Mouse (Mus musculus) limb, embryonic 10.5 days (tissue): Measurements from ENCODE around the gene Wdr24. TPM values are rescaled to one million over a fixed set of nuclear protein-coding genes. Genes with fewer than 3 reads are reported as not detected.

ENCODE experiments used
- DNase-seq: peaks from one replicate; pipeline ENCODE4 v3.0.0-alpha.2; 2017; ENCODE audit warnings: low spot score
- H3K27ac ChIP-seq: fragments of 300-500 bp; sonication (generic); 2 replicates; pipeline ENCODE4 v1.5.1; 2016; ENCODE audit warnings: mild to moderate bottlenecking
- H3K27me3 ChIP-seq: fragments of 300-500 bp; sonication (generic); 2 replicates; pipeline ENCODE4 v1.6.1; 2016; ENCODE audit warnings: low read depth, mild to moderate bottlenecking; ENCODE audit not compliant: poor library complexity, severe bottlenecking
- H3K36me3 ChIP-seq: fragments of 300-500 bp; sonication (generic); 2 replicates; pipeline ENCODE4 v1.6.1; 2016; ENCODE audit warnings: mild to moderate bottlenecking, moderate library complexity
- H3K4me1 ChIP-seq: fragments of 300-500 bp; sonication (generic); 2 replicates; pipeline ENCODE4 v1.6.1; 2016
- H3K4me3 ChIP-seq: fragments of 300-500 bp; sonication (generic); 2 replicates; pipeline ENCODE4 v1.5.1; 2016; ENCODE audit warnings: mild to moderate bottlenecking, moderate library complexity
- H3K9me3 ChIP-seq: fragments of 300-500 bp; sonication (generic); replicated peaks from 2 replicates; pipeline ENCODE4 v1.6.1; 2016; ENCODE audit warnings: mild to moderate bottlenecking
- WGBS: fragments of 180-500 bp; shearing (Covaris S2); methylation state at CpG from one replicate; pipeline ENCODE4 v1.1.7; 2016; 5-methylcytosine and 5-hydroxymethylcytosine counted together
- polyA plus RNA-seq: library from polyadenylated mRNA; unstranded; fragments of >200 nt; fragmentation: Nextera tagmentation; extraction: Ambion mirVana; gene quantifications from 2 replicates; pipeline ENCODE4 v1.2.1, GENCODE M21; 2016

The Wdr24 gene
- polyA plus RNA-seq, 1 experiment from 2014 or later: 32.0 TPM

- 72% methylated on average over 4 of the region's 4 CpGs for WGBS
- Histone ChIP-seq H3K27ac (no peak overlapping the region), H3K36me3 (no peaks in the 10 kb centered on the region), H3K9me3 (no peaks in the 10 kb centered on the region), H3K4me3 (no peak overlapping the region), H3K4me1 (peaks cover 26% of the 10 kb centered on the region), H3K27me3 (peaks cover 83% of the 10 kb centered on the region)
- no peak for DNase-seq
Observed at GRCm38 (mm10) chr17:25810890-25811289, 12.5 kb upstream of the Wdr24 start.

GRCm38 (mm10) chr17:25813471-25813870, 10.0 kb upstream of the Wdr24 start:
- H3K36me3 ChIP-seq: no peaks in the 10 kb centered on the region
- WGBS: under 1% methylated on average over 20 of the region's 20 CpGs
- H3K27me3 ChIP-seq: peaks cover 93% of the 10 kb centered on the region
- DNase-seq: peak; percentile 97
- no peaks in the 10 kb centered on the region for H3K9me3 ChIP-seq
- H3K4me3 ChIP-seq: no peak overlapping the region
- peaks cover 23% of the 10 kb centered on the region for H3K4me1 ChIP-seq
- no peak overlapping the region for H3K27ac ChIP-seq

GRCm38 (mm10) chr17:25817662-25818061, 5.8 kb upstream of the Wdr24 start:
- H3K9me3 ChIP-seq: no peaks in the 10 kb centered on the region
- H3K4me1 ChIP-seq: peaks cover 16% of the 10 kb centered on the region
- peaks cover 92% of the 10 kb centered on the region for H3K27me3 ChIP-seq
- WGBS: 83% methylated on average over 11 of the region's 11 CpGs
- no peaks in the 10 kb centered on the region for H3K36me3 ChIP-seq
- H3K4me3 ChIP-seq: no peak overlapping the region
- DNase-seq: no peak
- no peak overlapping the region for H3K27ac ChIP-seq

- Histone ChIP-seq H3K4me3 (peak overlapping the region; percentile 32), H3K36me3 (no peaks in the 10 kb centered on the region), H3K4me1 (peaks cover 20% of the 10 kb centered on the region), H3K9me3 (no peaks in the 10 kb centered on the region), H3K27ac (0 out of 2 replicates have a peak overlapping the region, but pooled peaks have one; percentile 19), H3K27me3 (peaks cover 81% of the 10 kb centered on the region)
- WGBS: 6% methylated on average over 46 of the region's 46 CpGs
- DNase-seq: no peak
Observed at GRCm38 (mm10) chr17:25818851-25819780, 4.3 kb upstream of the Wdr24 start.

- no peak for DNase-seq
- H3K27me3 ChIP-seq: peaks cover 31% of the 10 kb centered on the region
- peaks cover 34% of the 10 kb centered on the region for H3K36me3 ChIP-seq
- no peak overlapping the region for H3K27ac ChIP-seq
- no peaks in the 10 kb centered on the region for H3K9me3 ChIP-seq
- peak overlapping the region; percentile 74 for H3K4me3 ChIP-seq
- H3K4me1 ChIP-seq: peaks cover 65% of the 10 kb centered on the region
- 74% methylated on average over 17 of the region's 17 CpGs for WGBS
Observed at GRCm38 (mm10) chr17:25824362-25825142, 1.1 kb downstream of the Wdr24 start.

GRCm38 (mm10) chr17:25825311-25825710, 1.9 kb downstream of the Wdr24 start:
- H3K4me1 ChIP-seq: peaks cover 67% of the 10 kb centered on the region
- H3K4me3 ChIP-seq: peak overlapping the region; percentile 74
- peaks cover 42% of the 10 kb centered on the region for H3K36me3 ChIP-seq
- H3K27me3 ChIP-seq: peaks cover 23% of the 10 kb centered on the region
- no peaks in the 10 kb centered on the region for H3K9me3 ChIP-seq
- 91% methylated on average over 6 of the region's 6 CpGs for WGBS
- H3K27ac ChIP-seq: no peak overlapping the region
- no peak for DNase-seq

- H3K9me3 ChIP-seq: no peaks in the 10 kb centered on the region
- peaks cover 49% of the 10 kb centered on the region for H3K36me3 ChIP-seq
- no peak overlapping the region for H3K27ac ChIP-seq
- no peak for DNase-seq
- H3K4me3 ChIP-seq: no peak overlapping the region; the same call in 1 of the 2 replicates
- peaks cover 75% of the 10 kb centered on the region for H3K4me1 ChIP-seq
- 96% methylated on average over 27 of the region's 27 CpGs for WGBS
- peaks cover 15% of the 10 kb centered on the region for H3K27me3 ChIP-seq
Observed at GRCm38 (mm10) chr17:25825984-25826570, 2.6 kb downstream of the Wdr24 start.

GRCm38 (mm10) chr17:25827011-25827410, 3.6 kb downstream of the Wdr24 start:
- H3K27ac ChIP-seq: no peak overlapping the region
- H3K36me3 ChIP-seq: peaks cover 59% of the 10 kb centered on the region
- no peak for DNase-seq
- WGBS: 95% methylated on average over 13 of the region's 13 CpGs
- H3K27me3 ChIP-seq: peaks cover 6% of the 10 kb centered on the region; the same call in 1 of the 2 replicates
- peaks cover 84% of the 10 kb centered on the region for H3K4me1 ChIP-seq
- H3K9me3 ChIP-seq: no peaks in the 10 kb centered on the region
- H3K4me3 ChIP-seq: peak overlapping the region; percentile 9; the same call in 1 of the 2 replicates

- peak overlapping the region; percentile 77 for H3K4me3 ChIP-seq
- 94% methylated on average over 22 of the region's 22 CpGs for WGBS
- H3K27me3 ChIP-seq: 0 out of 2 replicates have a peak, but pooled peaks cover under 1% of the 10 kb centered on the region
- 0 out of 2 replicates have a peak overlapping the region, but pooled peaks have one; percentile 93 for H3K27ac ChIP-seq
- H3K36me3 ChIP-seq: peaks cover 60% of the 10 kb centered on the region
- H3K4me1 ChIP-seq: peaks cover 88% of the 10 kb centered on the region
- DNase-seq: no peak
- H3K9me3 ChIP-seq: no peaks in the 10 kb centered on the region
Observed at GRCm38 (mm10) chr17:25827546-25828222, 4.3 kb downstream of the Wdr24 start.

- no peak for DNase-seq
- Histone ChIP-seq H3K4me1 (peaks cover 86% of the 10 kb centered on the region), H3K4me3 (peak overlapping the region; percentile 77), H3K36me3 (peaks cover 60% of the 10 kb centered on the region), H3K9me3 (no peaks in the 10 kb centered on the region), H3K27ac (peak overlapping the region; percentile 93), H3K27me3 (no peaks in the 10 kb centered on the region)
- 82% methylated on average over 8 of the region's 8 CpGs for WGBS
Observed at GRCm38 (mm10) chr17:25828223-25828594, 4.8 kb downstream of the Wdr24 start.

- Histone ChIP-seq H3K4me1 (peaks cover 88% of the 10 kb centered on the region), H3K36me3 (peaks cover 60% of the 10 kb centered on the region)
- peak; percentile 90 for DNase-seq
Observed at GRCm38 (mm10) chr17:25828712-25829557, 5.5 kb downstream of the Wdr24 start, which contains the start of gene Jmjd8. Jmjd8 (plus strand) TSS chr17:25828867.

More at GRCm38 (mm10) chr17:25828712-25829557, 5.5 kb downstream of the Wdr24 start, which contains the start of gene Jmjd8:
- H3K27me3 ChIP-seq: no peaks in the 10 kb centered on the region
- no peaks in the 10 kb centered on the region for H3K9me3 ChIP-seq
- H3K27ac ChIP-seq: peak within 1 kb of the TSS; percentile 93
- H3K4me3 ChIP-seq: peak within 1 kb of the TSS; percentile 77
- WGBS: 2% methylated on average over 32 of the region's 32 CpGs
